Mouse (Mus musculus) neural tube, embryonic 14.5 days (tissue): ENCODE measurements around the gene Ergic3. TPM values are rescaled to one million over a fixed set of nuclear protein-coding genes. Genes with fewer than 3 reads are reported as not detected.

Experiments
- ATAC-seq: fragments of 200-750 bp; cut with Nextera tagmentation; 2 replicates; pipeline ENCODE4 v1.8.0; 2017; ENCODE audit warnings: low read depth, mild to moderate bottlenecking, moderate TSS enrichment, moderate library complexity
- H3K27ac ChIP-seq: fragments of 300-500 bp; sonication (generic); 2 replicates; pipeline ENCODE4 v1.5.1; 2014; ENCODE audit warnings: low read depth, mild to moderate bottlenecking, control low read depth, low read length, moderate library complexity, mixed read lengths
- H3K27me3 ChIP-seq: fragments of 300-500 bp; sonication (generic); 2 replicates; pipeline ENCODE4 v1.6.1; 2014; ENCODE audit warnings: low read length; ENCODE audit not compliant: control insufficient read depth, insufficient read depth
- H3K36me3 ChIP-seq: fragments of 300-500 bp; sonication (generic); 2 replicates; pipeline ENCODE4 v1.6.1; 2014; ENCODE audit warnings: low read length, mixed read lengths; ENCODE audit not compliant: control insufficient read depth, insufficient read depth
- H3K4me1 ChIP-seq: fragments of 300-500 bp; sonication (generic); 2 replicates; pipeline ENCODE4 v1.6.1; 2014; ENCODE audit warnings: low read length; ENCODE audit not compliant: control insufficient read depth, insufficient read depth
- H3K4me2 ChIP-seq: fragments of 300-500 bp; sonication (generic); 2 replicates; pipeline ENCODE4 v1.6.1; 2014; ENCODE audit warnings: mild to moderate bottlenecking, low read depth, low read length, control low read depth
- H3K4me3 ChIP-seq: fragments of 300-500 bp; sonication (generic); 2 replicates; pipeline ENCODE4 v1.5.1; 2014; ENCODE audit warnings: low read depth, low read length, control low read depth, mixed read lengths
- H3K9ac ChIP-seq: fragments of 300-500 bp; sonication (generic); replicated peaks from 2 replicates; pipeline ENCODE4 v1.6.1; 2014; ENCODE audit warnings: low read depth, mild to moderate bottlenecking, control low read depth, low read length, mixed read lengths
- H3K9me3 ChIP-seq: fragments of 300-500 bp; sonication (generic); 2 replicates; pipeline ENCODE4 v1.6.1; 2016; ENCODE audit warnings: low read length; ENCODE audit not compliant: control insufficient read depth
- WGBS: fragments of 180-500 bp; shearing (Covaris S2); extraction: QIAGEN DNeasy Blood & Tissue Kit; methylation state at CpG from one replicate; pipeline ENCODE4 v1.1.7; 2014; 5-methylcytosine and 5-hydroxymethylcytosine counted together
- polyA plus RNA-seq: library from polyadenylated mRNA; unstranded; fragments of >200 nt; fragmentation: Nextera tagmentation; extraction: Ambion mirVana; gene quantifications from 2 replicates; pipeline ENCODE4 v1.2.1, GENCODE M21; 2014

The Ergic3 gene
- polyA plus RNA-seq, 1 experiment from 2014 or later, result 480 TPM

DNA sequence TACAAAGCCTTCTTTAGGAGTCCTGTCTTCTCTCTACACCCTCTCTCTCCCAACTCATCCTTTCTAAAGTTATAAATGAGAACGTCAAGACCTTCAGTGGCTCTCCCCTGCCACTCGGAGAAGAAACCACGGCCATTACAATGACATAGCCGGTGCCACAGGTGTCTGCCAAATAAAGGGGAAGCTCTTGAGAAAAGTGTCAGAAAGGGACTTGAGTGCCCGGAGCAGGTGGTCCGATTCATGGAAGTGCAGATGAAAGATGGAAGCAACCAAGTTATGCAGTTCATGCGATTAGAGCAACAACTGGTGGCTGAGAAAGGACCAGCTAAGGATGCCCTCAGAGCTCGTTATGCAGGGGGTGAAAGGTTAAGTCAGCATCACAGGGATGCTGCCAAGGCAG, 35.1 kb downstream of the Ergic3 start:
- no peaks in the 10 kb centered on the region for H3K9me3 ChIP-seq
- H3K4me3 ChIP-seq, result no peak overlapping the region
- WGBS, result 89% methylated on average over 8 of the region's 8 CpGs
- ATAC-seq, result no peak
- H3K4me1 ChIP-seq, result no peaks in the 10 kb centered on the region
- no peak overlapping the region for H3K9ac ChIP-seq
- peaks cover 3% of the 10 kb centered on the region; the same call in 1 of the 2 replicates for H3K27me3 ChIP-seq
- H3K36me3 ChIP-seq, result no peaks in the 10 kb centered on the region
- H3K4me2 ChIP-seq, result no peak overlapping the region
- H3K27ac ChIP-seq, result no peak overlapping the region

DNA sequence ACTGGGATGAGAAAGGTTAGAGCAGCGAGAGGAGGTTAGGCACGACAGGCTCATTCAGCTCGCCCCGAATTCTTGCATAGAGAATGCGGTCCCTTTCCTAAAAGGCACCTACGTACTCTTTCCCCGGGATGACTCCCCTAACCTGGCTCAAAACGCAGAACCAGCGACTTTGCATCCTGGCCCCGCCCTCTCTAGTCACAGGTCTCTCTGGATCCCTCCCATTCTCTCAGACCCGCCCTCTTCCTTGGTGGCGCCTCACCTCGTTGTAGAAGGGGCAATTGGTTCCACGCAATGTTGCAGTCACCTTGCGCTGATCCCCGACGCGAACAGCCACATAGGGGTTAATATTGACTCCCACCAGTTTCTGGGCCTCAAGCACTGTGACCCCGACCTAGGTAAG, 40.1 kb downstream of the Ergic3 start:
- peaks cover 3% of the 10 kb centered on the region; the same call in 1 of the 2 replicates for H3K27me3 ChIP-seq
- no peak overlapping the region for H3K27ac ChIP-seq
- no peaks in the 10 kb centered on the region for H3K4me1 ChIP-seq
- H3K9me3 ChIP-seq, result no peaks in the 10 kb centered on the region
- H3K4me3 ChIP-seq, result no peak overlapping the region
- WGBS, result 5% methylated on average over 19 of the region's 19 CpGs
- no peak for ATAC-seq
- no peaks in the 10 kb centered on the region for H3K36me3 ChIP-seq
- H3K9ac ChIP-seq, result no peak overlapping the region
- no peak overlapping the region for H3K4me2 ChIP-seq

DNA sequence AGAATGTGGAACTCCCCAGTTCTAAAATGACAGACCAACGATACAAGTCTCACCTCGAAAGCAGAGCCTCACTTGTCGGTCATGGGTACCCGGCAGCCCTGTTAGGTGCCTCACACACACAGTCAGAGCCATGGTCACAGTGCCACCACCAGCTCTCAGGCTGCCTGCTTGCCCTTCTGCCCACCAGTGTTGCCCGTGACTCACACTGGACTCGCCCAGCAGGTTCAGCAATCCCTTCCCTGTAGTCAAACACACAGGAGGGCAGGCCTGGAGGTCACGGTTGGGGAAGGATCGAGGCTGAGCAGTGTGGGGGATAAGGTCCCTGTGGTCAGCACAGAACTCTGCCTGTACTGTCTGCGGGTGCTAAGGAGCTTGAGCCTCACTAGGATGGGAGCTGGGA, 45.0 kb downstream of the Ergic3 start, which contains the start of gene Fer1l4:
Gene Fer1l4 (minus strand): TSS at position 132 of the 400 bp plus-strand sequence.
- Histone ChIP-seq H3K4me3 (no peak within 1 kb of the TSS), H3K4me2 (no peak within 1 kb of the TSS), H3K9ac (no peak within 1 kb of the TSS), H3K4me1 (no peaks in the 10 kb centered on the region), H3K9me3 (no peaks in the 10 kb centered on the region), H3K27me3 (no peaks in the 10 kb centered on the region; the same call in 1 of the 2 replicates), H3K27ac (no peak within 1 kb of the TSS), H3K36me3 (no peaks in the 10 kb centered on the region)
- no peak for ATAC-seq
- 87% methylated on average over 9 of the region's 9 CpGs for WGBS

DNA sequence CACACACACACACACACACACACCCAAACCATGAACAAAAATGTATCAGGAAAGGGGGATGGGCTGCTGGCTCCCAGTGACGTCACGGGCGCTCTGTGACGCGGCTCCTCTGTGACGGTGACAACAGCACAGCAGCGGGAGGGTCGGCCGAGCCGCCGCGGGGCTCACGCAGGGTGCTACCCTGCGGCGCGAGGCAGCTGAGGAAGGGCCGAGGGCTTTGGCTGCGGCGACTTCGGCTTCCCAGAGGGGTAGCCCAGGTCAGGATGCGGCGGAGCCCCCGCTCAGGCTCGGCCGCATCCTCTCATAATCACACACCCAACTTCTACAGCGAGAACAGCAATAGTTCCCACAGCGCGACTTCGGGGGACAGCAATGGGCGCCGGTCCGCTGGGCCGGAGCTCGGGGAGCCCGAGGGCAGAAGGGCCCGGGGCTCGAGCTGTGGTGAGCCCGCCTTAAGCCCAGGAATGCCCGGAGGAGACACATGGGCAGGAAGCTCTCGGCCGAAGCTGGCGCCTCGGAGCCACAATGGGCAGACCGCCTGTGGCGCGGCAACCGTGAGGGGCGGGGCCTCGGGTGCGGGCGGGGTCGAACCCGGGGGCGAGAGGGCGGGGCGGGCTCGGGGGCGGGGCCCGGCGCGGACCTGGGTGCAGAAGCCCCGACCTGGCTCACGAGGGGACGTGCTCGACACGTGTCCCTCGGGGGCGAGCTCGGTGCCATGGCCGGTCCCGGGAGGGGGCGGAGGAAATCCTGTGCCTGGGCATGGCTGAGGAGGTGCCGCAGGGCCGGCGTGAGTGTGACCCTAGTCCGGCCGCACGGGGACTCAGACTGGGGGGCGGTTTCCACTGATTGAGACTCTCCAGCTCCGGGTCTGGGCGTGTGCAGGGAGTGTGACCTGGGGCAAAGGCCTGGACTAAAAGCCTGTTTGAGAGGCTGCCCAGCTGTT, 57.5 kb downstream of the Ergic3 start, which contains the start of gene Spag4:
Gene Spag4 (plus strand): TSS at position 77 of the 943 bp plus-strand sequence.
- Histone ChIP-seq H3K4me1 (peaks cover 3% of the 10 kb centered on the region; the same call in 1 of the 2 replicates), H3K27ac (peak within 1 kb of the TSS; percentile 87)
- WGBS, result under 1% methylated on average over 72 of the region's 81 CpGs

DNA sequence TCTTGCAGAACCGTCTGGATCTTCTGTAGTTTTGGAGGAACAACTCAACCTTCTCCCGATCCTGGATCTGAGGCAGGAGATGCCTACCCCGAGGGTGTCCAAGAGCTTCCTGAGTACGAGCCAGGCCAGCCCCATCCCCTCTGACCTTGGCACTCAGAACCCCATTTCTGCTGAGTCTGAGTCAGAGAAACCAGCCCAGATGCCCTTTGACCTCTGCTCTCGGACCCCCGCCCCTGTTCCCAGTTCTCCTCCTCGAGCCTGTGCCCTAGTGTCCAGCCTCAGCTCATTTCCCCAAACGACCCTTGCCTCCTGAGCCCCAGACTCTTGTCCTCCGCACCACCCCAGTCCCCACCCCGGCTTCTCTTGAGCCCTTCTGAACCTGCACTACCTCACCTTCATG, 58.3 kb downstream of the Ergic3 start:
- Histone ChIP-seq H3K9ac (peak overlapping the region; percentile 78), H3K4me1 (peaks cover 3% of the 10 kb centered on the region; the same call in 1 of the 2 replicates), H3K27me3 (no peaks in the 10 kb centered on the region; the same call in 1 of the 2 replicates), H3K36me3 (peaks cover 13% of the 10 kb centered on the region), H3K4me3 (peak overlapping the region; percentile 79), H3K27ac (no peak overlapping the region), H3K9me3 (no peaks in the 10 kb centered on the region), H3K4me2 (peak overlapping the region; percentile 87)
- ATAC-seq, result peak; percentile 31; the same call in 1 of the 2 replicates
- WGBS, result 28% methylated on average over 10 of the region's 10 CpGs

More for the DNA sequence above, 57.5 kb downstream of the Ergic3 start, which contains the start of gene Spag4:
- Histone ChIP-seq H3K27me3 (no peaks in the 10 kb centered on the region; the same call in 1 of the 2 replicates), H3K4me2 (peak within 1 kb of the TSS; percentile 87), H3K9me3 (no peaks in the 10 kb centered on the region), H3K4me3 (peak within 1 kb of the TSS; percentile 79), H3K9ac (peak within 1 kb of the TSS; percentile 78), H3K36me3 (peaks cover 13% of the 10 kb centered on the region)
- ATAC-seq, result peak; percentile 77

Other genes with a start within 250 kb of the Ergic3 start
- gene Mmp24, start 232.7 kb upstream of the Ergic3 start, polyA plus RNA-seq, result 18.5 and 20.0 TPM in 2 replicates
- 25.1 and 33.5 TPM in 2 replicates for gene BC029722, start 188.6 kb upstream of the Ergic3 start, polyA plus RNA-seq
- 133 and 153 TPM in 2 replicates for gene Eif6, start 181.1 kb upstream of the Ergic3 start, polyA plus RNA-seq
- gene Fam83c, start 173.2 kb upstream of the Ergic3 start, polyA plus RNA-seq, result 0.25 and 0.28 TPM in 2 replicates
- 69.6 and 74.9 TPM in 2 replicates for gene Uqcc1, start 77.7 kb upstream of the Ergic3 start, polyA plus RNA-seq
- gene Gm15557, start 67.3 kb upstream of the Ergic3 start, polyA plus RNA-seq, result not detected in 2 replicates
- gene Gdf5, start 62.7 kb upstream of the Ergic3 start, polyA plus RNA-seq, result 0.40 and 0.59 TPM in 2 replicates
- gene Cep250, start 51.6 kb upstream of the Ergic3 start, polyA plus RNA-seq, result 14.3 and 16.3 TPM in 2 replicates
- gene 6430550D23Rik, start 68 bp upstream of the Ergic3 start, polyA plus RNA-seq, result 3.0 and 4.0 TPM in 2 replicates
- gene Fer1l4, start 44.9 kb downstream of the Ergic3 start, polyA plus RNA-seq, result not detected in 2 replicates
- gene Spag4, start 57.1 kb downstream of the Ergic3 start, polyA plus RNA-seq, result 6.0 and 8.8 TPM in 2 replicates
- 22.7 and 29.1 TPM in 2 replicates for gene Cpne1, start 103.9 kb downstream of the Ergic3 start, polyA plus RNA-seq
- gene Rbm12, start 103.9 kb downstream of the Ergic3 start, polyA plus RNA-seq, result 22.2 and 30.9 TPM in 2 replicates
- 9.5 and 15.3 TPM in 2 replicates for gene Gm28036, start 119.0 kb downstream of the Ergic3 start, polyA plus RNA-seq
- gene Romo1, start 136.0 kb downstream of the Ergic3 start, polyA plus RNA-seq, result 438 and 500 TPM in 2 replicates
- 28.8 and 30.4 TPM in 2 replicates for gene Nfs1, start 136.1 kb downstream of the Ergic3 start, polyA plus RNA-seq
- gene Rbm39, start 172.2 kb downstream of the Ergic3 start, polyA plus RNA-seq, result 504 and 543 TPM in 2 replicates
- 116 and 119 TPM in 2 replicates for gene Phf20, start 188.4 kb downstream of the Ergic3 start, polyA plus RNA-seq